Mouse (Mus musculus) ES-E14 (cell line): ENCODE data around the gene Kpna6. TPM values are rescaled to one million over a fixed set of nuclear protein-coding genes. Genes with fewer than 3 reads are reported as not detected.

Experiments
- DNase-seq: peaks from one replicate; pipeline ENCODE4 v3.0.0-alpha.2; 2013; ENCODE audit warnings: low read depth, low spot score
- H3K27ac ChIP-seq: 2 replicates; pipeline ENCODE4 v1.5.1; 2012; ENCODE audit warnings: low read depth, mild to moderate bottlenecking, low read length, moderate library complexity, mixed read lengths; ENCODE audit not compliant: poor library complexity, insufficient read depth, severe bottlenecking
- H3K36me3 ChIP-seq: 2 replicates; pipeline ENCODE4 v1.6.1; 2012; ENCODE audit warnings: mild to moderate bottlenecking, low read length, moderate library complexity, mixed read lengths; ENCODE audit not compliant: control insufficient read depth, poor library complexity, insufficient read depth, severe bottlenecking
- H3K4me1 ChIP-seq, 2 experiments: fragments of 150-350 bp in 1 of 2; sonication (generic) in 1 of 2; 2 replicates each; pipeline ENCODE4 v1.6.1; 2012; ENCODE audit warnings: low read length in 2 of 2, mild to moderate bottlenecking in 1 of 2, mixed read lengths in 1 of 2; ENCODE audit not compliant: control insufficient read depth in 2 of 2, insufficient read depth in 2 of 2, poor library complexity in 1 of 2
- H3K4me3 ChIP-seq, 2 experiments: fragments of 150-350 bp in 1 of 2; sonication (generic) in 1 of 2; 2 replicates each; pipeline ENCODE4 v1.5.1; 2012; ENCODE audit warnings: low read length in 2 of 2, low read depth in 1 of 2, mild to moderate bottlenecking in 1 of 2, mixed read lengths in 1 of 2; ENCODE audit not compliant: insufficient read depth in 1 of 2, poor library complexity in 1 of 2, severe bottlenecking in 1 of 2
- H3K9ac ChIP-seq: 2 replicates; pipeline ENCODE4 v1.6.1; 2012; ENCODE audit warnings: low read depth, mild to moderate bottlenecking, low read length, mixed read lengths; ENCODE audit not compliant: poor library complexity, insufficient read depth, severe bottlenecking
- H3K9me3 ChIP-seq: fragments of 150-350 bp; sonication (generic); 2 replicates; pipeline ENCODE4 v1.6.1; 2012; ENCODE audit warnings: low read depth, mild to moderate bottlenecking, low read length; ENCODE audit not compliant: control insufficient read depth, insufficient read depth
- CHD2 ChIP-seq: IDR thresholded peaks from 2 replicates; pipeline ENCODE4 v1.6.1; 2014; ENCODE audit warnings: mild to moderate bottlenecking, low read depth, low read length, inconsistent platforms
- HCFC1 ChIP-seq: IDR thresholded peaks from 2 replicates; pipeline ENCODE4 v1.6.1; 2012; ENCODE audit warnings: low read length, inconsistent platforms, borderline replicate concordance; ENCODE audit not compliant: insufficient read depth
- MAFK ChIP-seq: IDR thresholded peaks from 2 replicates; pipeline ENCODE4 v1.6.1; 2014; ENCODE audit warnings: mild to moderate bottlenecking, low read depth, low read length, inconsistent platforms; ENCODE audit not compliant: insufficient read depth
- ZC3H11A ChIP-seq: IDR thresholded peaks from 2 replicates; pipeline ENCODE4 v1.6.1; 2012; ENCODE audit warnings: low read depth, mild to moderate bottlenecking, inconsistent platforms, low read length, borderline replicate concordance
- ZNF384 ChIP-seq: IDR thresholded peaks from 2 replicates; pipeline ENCODE4 v1.6.1; 2012; ENCODE audit warnings: low read depth, low read length, inconsistent platforms
- in situ Hi-C, 2 experiments: fragments of 600-800 bp; cut with MboI; formaldehyde crosslinking; loops; one replicate each; pipeline ENCODE4 v1.15.1; 2025; ENCODE audit warnings: low sequenced_read_pairs in 2 of 2, inconsistent platforms in 1 of 2; ENCODE audit not compliant: unreplicated experiment in 2 of 2
- total RNA-seq: library from RNA; depleted of rRNA; stranded (reverse); fragments of 300-350 nt; gene quantifications from 2 replicates; pipeline ENCODE4 v1.2.3, GENCODE M21; 2012

Kpna6 gene
- total RNA-seq, 1 experiment, result 39.4 TPM

- H3K4me1 ChIP-seq, result peaks cover 0 to 7% of the 10 kb centered on the region in 2 experiments; a peak in 1 of 4 replicates
- no peak overlapping the region for H3K27ac ChIP-seq
- no peak overlapping the region for H3K4me3 ChIP-seq
- peaks cover 33% of the 10 kb centered on the region for H3K36me3 ChIP-seq
- in situ Hi-C loops, result no loop called here
- DNase-seq, result no peak
- H3K9ac ChIP-seq, result no peak overlapping the region
- no peaks in the 10 kb centered on the region for H3K9me3 ChIP-seq
- TF ChIP-seq HCFC1, result no peak
- TF ChIP-seq ZC3H11A, result no peak
- no peak for TF ChIP-seq ZNF384
- TF ChIP-seq MAFK, result no peak
- no peak for TF ChIP-seq CHD2
Measured at GRCm38 (mm10) chr4:129625029-129625370, 47.6 kb downstream of the Kpna6 start.

- TF ChIP-seq HCFC1 (no peak), ZC3H11A (no peak), CHD2 (no peak), MAFK (no peak), ZNF384 (no peak)
- Histone ChIP-seq H3K4me1 (peaks cover 0 to 7% of the 10 kb centered on the region in 2 experiments; a peak in 1 of 4 replicates), H3K9me3 (no peaks in the 10 kb centered on the region), H3K27ac (no peak overlapping the region), H3K9ac (no peak overlapping the region), H3K4me3 (peak overlapping the region in 1 of 2 experiments; percentile 48; a peak in 2 of 4 replicates), H3K36me3 (peaks cover 29% of the 10 kb centered on the region)
- in situ Hi-C loops, result no loop called here
- peak; percentile 71 for DNase-seq
Measured at GRCm38 (mm10) chr4:129624281-129625028, 48.1 kb downstream of the Kpna6 start.

GRCm38 (mm10) chr4:129623681-129624091 is 48.9 kb downstream of the Kpna6 start, which contains the start of gene Ccdc28b:
Gene Ccdc28b, minus strand, starts transcription at chr4:129623947.
- Histone ChIP-seq H3K4me1 (peaks cover 0 to 7% of the 10 kb centered on the region in 2 experiments; a peak in 1 of 4 replicates), H3K9me3 (no peaks in the 10 kb centered on the region), H3K9ac (peak within 1 kb of the TSS; percentile 66), H3K27ac (no peak within 1 kb of the TSS), H3K4me3 (peak within 1 kb of the TSS; percentile 48 to 68), H3K36me3 (peaks cover 21% of the 10 kb centered on the region)
- in situ Hi-C loops, result no loop called here
- TF ChIP-seq ZC3H11A, result no peak
- TF ChIP-seq ZNF384, result no peak
- TF ChIP-seq CHD2, result 0 out of 2 replicates have a peak, but pooled peaks have one; percentile 24
- no peak for TF ChIP-seq HCFC1
- no peak for DNase-seq

- TF ChIP-seq HCFC1 (no peak), ZNF384 (no peak), CHD2 (no peak), MAFK (no peak), ZC3H11A (no peak)
- Histone ChIP-seq H3K4me3 (peak overlapping the region in 1 of 2 experiments; percentile 68; a peak in 2 of 4 replicates), H3K27ac (no peak overlapping the region), H3K4me1 (peaks cover 0 to 7% of the 10 kb centered on the region in 2 experiments; a peak in 1 of 4 replicates), H3K36me3 (peaks cover 14% of the 10 kb centered on the region), H3K9me3 (no peaks in the 10 kb centered on the region), H3K9ac (no peak overlapping the region)
- in situ Hi-C loops, result no loop called here
- DNase-seq, result no peak
Measured at GRCm38 (mm10) chr4:129622803-129623535, 49.6 kb downstream of the Kpna6 start.
